Mouse (Mus musculus) liver, postnatal 0 days (tissue): Measurements from ENCODE around the gene Dnajc8.
"Not testable (repeated sequence)": the region's sequence is repeated elsewhere in the genome, so short reads cannot be mapped to it uniquely, and the experiment has no call there.

ENCODE experiments used
- CTCF ChIP-seq: sonication (generic); IDR thresholded peaks from 2 replicates; pipeline ENCODE4 v1.5.1; 2016; ENCODE audit warnings: antibody characterized with exemption, low read depth
- EP300 ChIP-seq: IDR thresholded peaks from 2 replicates; pipeline ENCODE4 v1.6.1; 2016; ENCODE audit warnings: antibody characterized with exemption, low read depth, mild to moderate bottlenecking

GRCm38 (mm10) chr4:132601242-132601641, 65.9 kb downstream of the Dnajc8 start:
- TF ChIP-seq CTCF, EP300: not testable (repeated sequence)
